Mouse (Mus musculus) testis, adult 2 months (tissue): Measurements from ENCODE around the gene Fcamr. TPM values are rescaled to one million over a fixed set of nuclear protein-coding genes. Genes with fewer than 3 reads are reported as not detected.

Experiments
- H3K27ac ChIP-seq: fragments of 200-500 bp; 2 replicates; pipeline ENCODE4 v1.5.1; 2012; ENCODE audit warnings: low read depth, low read length; ENCODE audit not compliant: control insufficient read depth, insufficient read depth
- H3K27me3 ChIP-seq: fragments of 200-500 bp; 2 replicates; pipeline ENCODE4 v1.6.1; 2012; ENCODE audit warnings: mild to moderate bottlenecking, low read length, moderate library complexity; ENCODE audit not compliant: control insufficient read depth, insufficient read depth
- H3K36me3 ChIP-seq: fragments of 200-500 bp; 2 replicates; pipeline ENCODE4 v1.6.1; 2012; ENCODE audit warnings: mild to moderate bottlenecking, low read length; ENCODE audit not compliant: control insufficient read depth, insufficient read depth
- H3K4me1 ChIP-seq: fragments of 200-500 bp; 2 replicates; pipeline ENCODE4 v1.6.1; 2012; ENCODE audit warnings: low read length; ENCODE audit not compliant: control insufficient read depth, insufficient read depth
- H3K4me3 ChIP-seq: fragments of 200-500 bp; 2 replicates; pipeline ENCODE4 v1.5.1; 2012; ENCODE audit warnings: low read depth, mild to moderate bottlenecking, low read length, moderate library complexity, mixed read lengths; ENCODE audit not compliant: control insufficient read depth
- CTCF ChIP-seq: fragments of 200-500 bp; IDR thresholded peaks from 2 replicates; pipeline ENCODE4 v1.5.1; 2012; ENCODE audit warnings: low read depth, mild to moderate bottlenecking, inconsistent platforms, low read length, moderate library complexity; ENCODE audit not compliant: control insufficient read depth, insufficient read depth, insufficient replicate concordance
- POLR2A ChIP-seq: fragments of 200-500 bp; IDR thresholded peaks from 2 replicates; pipeline ENCODE4 v1.6.1; 2012; ENCODE audit warnings: low read depth, mild to moderate bottlenecking, inconsistent platforms, low read length, moderate library complexity; ENCODE audit not compliant: control insufficient read depth
- polyA plus RNA-seq: library from polyadenylated mRNA; depleted of rRNA; stranded (reverse); fragments of >200 nt; gene quantifications from 2 replicates; pipeline ENCODE4 v1.2.3, GENCODE M21; 2012

The Fcamr gene
- polyA plus RNA-seq, 1 experiment: 0.23 TPM

- no peaks in the 10 kb centered on the region for H3K36me3 ChIP-seq
- H3K4me1 ChIP-seq: no peaks in the 10 kb centered on the region
- no peak for TF ChIP-seq CTCF
- no peak for TF ChIP-seq POLR2A
- H3K4me3 ChIP-seq: no peak overlapping the region
- no peaks in the 10 kb centered on the region for H3K27me3 ChIP-seq
- no peak overlapping the region for H3K27ac ChIP-seq
Measured at GRCm38 (mm10) chr1:130801511-130801910, 809 bp downstream of the Fcamr start.

GRCm38 (mm10) chr1:130802976-130803375 is 2.3 kb downstream of the Fcamr start:
- TF ChIP-seq CTCF (no peak), POLR2A (no peak)
- H3K36me3 ChIP-seq: no peaks in the 10 kb centered on the region
- no peak overlapping the region for H3K27ac ChIP-seq
- no peak overlapping the region for H3K4me3 ChIP-seq
- no peaks in the 10 kb centered on the region for H3K4me1 ChIP-seq
- H3K27me3 ChIP-seq: no peaks in the 10 kb centered on the region

- no peaks in the 10 kb centered on the region for H3K27me3 ChIP-seq
- H3K4me3 ChIP-seq: no peak overlapping the region
- TF ChIP-seq POLR2A: no peak
- no peak for TF ChIP-seq CTCF
- no peaks in the 10 kb centered on the region for H3K36me3 ChIP-seq
- H3K27ac ChIP-seq: no peak overlapping the region
- no peaks in the 10 kb centered on the region for H3K4me1 ChIP-seq
Measured at GRCm38 (mm10) chr1:130804279-130804678, 3.6 kb downstream of the Fcamr start.

- TF ChIP-seq CTCF (no peak), POLR2A (no peak)
- H3K27ac ChIP-seq: no peak overlapping the region
Measured at GRCm38 (mm10) chr1:130810906-130811305, 10.2 kb downstream of the Fcamr start.

GRCm38 (mm10) chr1:130811316-130811715 is 10.6 kb downstream of the Fcamr start:
- no peak overlapping the region for H3K4me3 ChIP-seq
- TF ChIP-seq CTCF (no peak), POLR2A (no peak)

More at GRCm38 (mm10) chr1:130810906-130811305, 10.2 kb downstream of the Fcamr start:
- Histone ChIP-seq H3K4me1 (no peaks in the 10 kb centered on the region), H3K27me3 (no peaks in the 10 kb centered on the region), H3K36me3 (no peaks in the 10 kb centered on the region), H3K4me3 (no peak overlapping the region)

GRCm38 (mm10) chr1:130819737-130820136 is 19.0 kb downstream of the Fcamr start:
- TF ChIP-seq CTCF: no peak
- no peak for TF ChIP-seq POLR2A
- Histone ChIP-seq H3K27me3 (no peaks in the 10 kb centered on the region), H3K27ac (no peak overlapping the region), H3K4me3 (no peak overlapping the region), H3K4me1 (no peaks in the 10 kb centered on the region), H3K36me3 (no peaks in the 10 kb centered on the region)

More at GRCm38 (mm10) chr1:130811316-130811715, 10.6 kb downstream of the Fcamr start:
- Histone ChIP-seq H3K27me3 (no peaks in the 10 kb centered on the region), H3K36me3 (no peaks in the 10 kb centered on the region), H3K27ac (no peak overlapping the region), H3K4me1 (no peaks in the 10 kb centered on the region)

GRCm38 (mm10) chr1:130820316-130821148 is 19.8 kb downstream of the Fcamr start:
- Histone ChIP-seq H3K4me1 (no peaks in the 10 kb centered on the region), H3K27me3 (no peaks in the 10 kb centered on the region), H3K4me3 (no peak overlapping the region), H3K36me3 (no peaks in the 10 kb centered on the region), H3K27ac (no peak overlapping the region)
- TF ChIP-seq POLR2A (no peak), CTCF (no peak)
